Mouse (Mus musculus): ENCODE data around the gene Slc45a1. TPM values are rescaled to one million over a fixed set of nuclear protein-coding genes. Genes with fewer than 3 reads are reported as not detected.

Slc45a1 gene
- total RNA-seq, 1 experiment from 2014 or later, result 0.46 TPM

Other genes with a start within 250 kb of the Slc45a1 start
- gene Errfi1, start 201.7 kb upstream of the Slc45a1 start, total RNA-seq (2021), result 23.4 and 32.5 TPM in 2 replicates

All from adrenal gland, postnatal 25 days (tissue).